Mouse (Mus musculus): ENCODE results near the gene Gmds.

Gene Gmds

DNA sequence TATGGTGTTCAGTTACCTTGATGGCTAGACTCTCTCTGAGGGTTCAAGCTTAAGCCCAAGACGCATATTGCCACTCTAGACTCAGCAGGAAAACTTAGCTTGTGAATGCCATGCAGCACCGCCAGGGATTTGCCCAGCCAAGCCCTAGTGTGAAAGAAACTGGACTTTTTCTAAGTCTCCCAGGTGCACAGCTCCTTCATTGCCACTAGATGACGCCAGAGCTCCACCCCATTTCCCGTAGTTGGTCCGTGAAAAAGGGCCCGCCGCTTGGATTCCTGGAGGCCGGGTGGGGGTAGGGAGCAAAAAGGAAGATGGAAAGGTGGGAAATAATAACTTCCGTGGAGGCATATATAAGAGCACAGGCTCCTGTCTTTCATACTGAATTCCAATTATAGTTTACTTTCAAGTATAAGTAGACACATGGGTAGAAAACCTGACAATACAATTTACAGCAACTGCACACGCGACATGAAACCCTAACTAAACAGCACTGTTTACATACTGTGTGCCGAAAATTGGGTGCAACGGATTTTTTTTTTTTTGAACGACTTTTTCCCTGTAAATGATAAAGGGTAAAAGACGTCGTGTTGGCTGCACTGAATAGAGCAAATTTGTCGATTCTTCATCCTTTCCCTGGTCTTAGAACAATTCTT, 545.9 kb downstream of the Gmds start:
- DNase-seq (ENCODE audit: low spot score): no peak

DNA sequence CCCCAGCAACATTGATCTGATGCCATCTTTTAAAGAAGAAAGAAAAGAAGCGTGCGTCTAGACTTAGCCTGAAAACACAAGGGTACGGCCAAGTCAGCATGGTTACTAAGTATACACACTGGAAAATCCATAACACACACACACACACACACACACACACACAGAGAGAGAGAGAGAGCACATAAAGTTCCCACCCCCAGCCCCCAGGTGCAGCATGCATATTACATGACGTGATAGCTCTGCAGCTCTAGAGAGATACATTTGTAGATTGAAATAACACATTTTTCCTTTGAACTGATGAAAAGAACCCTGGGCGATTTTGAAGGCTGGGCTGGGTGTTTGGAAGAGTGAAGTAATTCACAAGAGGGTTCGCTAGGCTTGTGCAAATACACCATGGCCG, 553.8 kb downstream of the Gmds start:
- no peak for DNase-seq (ENCODE audit: low spot score)

- DNase-seq (ENCODE audit: low spot score): no peak
These were observed 556.5 kb downstream of the Gmds start for GRCm38 (mm10) chr13:31782063-31782462.

DNA sequence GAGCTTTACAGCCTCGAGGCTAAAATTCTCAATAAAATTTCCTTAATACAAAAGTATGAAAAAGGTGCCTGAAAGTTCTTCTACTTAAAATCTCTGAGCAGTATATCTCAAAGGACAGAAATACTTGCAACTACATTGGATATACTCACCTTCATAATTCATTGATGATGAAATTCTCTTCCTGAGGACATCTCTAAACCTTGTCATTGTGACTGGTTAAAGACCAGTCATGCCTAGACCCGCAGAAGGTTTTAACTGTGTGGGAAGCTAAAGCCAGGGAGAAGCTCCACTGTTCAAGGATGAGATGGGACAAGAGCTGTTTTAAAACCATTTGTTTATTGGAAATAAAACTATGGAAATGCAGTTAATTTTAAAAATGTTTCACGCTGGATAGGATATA, 558.2 kb downstream of the Gmds start:
- no peak for DNase-seq (ENCODE audit: low spot score)

- no peak for DNase-seq (ENCODE audit: low spot score)
These were observed 559.1 kb downstream of the Gmds start for GRCm38 (mm10) chr13:31779281-31779981.

- no peak for DNase-seq (ENCODE audit: low spot score)
These were observed 562.8 kb downstream of the Gmds start for GRCm38 (mm10) chr13:31775762-31776161.

DNA sequence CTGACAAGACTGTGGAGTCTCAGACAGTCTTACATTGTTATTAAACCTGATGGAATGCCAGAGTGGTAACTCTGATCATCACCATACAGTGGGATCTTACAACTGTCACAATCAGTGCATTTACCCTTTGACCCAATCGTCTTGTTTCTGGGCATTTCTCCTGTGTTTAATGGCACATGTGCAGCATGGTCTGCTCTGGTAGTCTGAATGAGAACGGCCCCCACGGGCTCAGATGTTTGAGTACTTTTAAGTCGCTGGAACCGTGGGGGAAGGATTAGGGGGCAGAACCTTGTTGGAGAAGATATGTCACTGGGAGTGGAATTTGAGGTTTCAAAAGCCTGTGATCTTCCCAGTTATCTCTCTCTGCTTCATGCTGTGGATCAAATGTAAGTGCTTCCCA, 565.7 kb downstream of the Gmds start:
- no peak for DNase-seq (ENCODE audit: low spot score)

All from layer of hippocampus, adult 9-10 months (tissue).